Mouse (Mus musculus) testis, adult 2 months (tissue): ENCODE data around the gene Aff3.

ENCODE experiments used
- CTCF ChIP-seq: fragments of 200-500 bp; IDR thresholded peaks from 2 replicates; pipeline ENCODE4 v1.5.1; 2012; ENCODE audit warnings: low read depth, mild to moderate bottlenecking, inconsistent platforms, low read length, moderate library complexity; ENCODE audit not compliant: control insufficient read depth, insufficient read depth, insufficient replicate concordance
- POLR2A ChIP-seq: fragments of 200-500 bp; IDR thresholded peaks from 2 replicates; pipeline ENCODE4 v1.6.1; 2012; ENCODE audit warnings: low read depth, mild to moderate bottlenecking, inconsistent platforms, low read length, moderate library complexity; ENCODE audit not compliant: control insufficient read depth

DNA sequence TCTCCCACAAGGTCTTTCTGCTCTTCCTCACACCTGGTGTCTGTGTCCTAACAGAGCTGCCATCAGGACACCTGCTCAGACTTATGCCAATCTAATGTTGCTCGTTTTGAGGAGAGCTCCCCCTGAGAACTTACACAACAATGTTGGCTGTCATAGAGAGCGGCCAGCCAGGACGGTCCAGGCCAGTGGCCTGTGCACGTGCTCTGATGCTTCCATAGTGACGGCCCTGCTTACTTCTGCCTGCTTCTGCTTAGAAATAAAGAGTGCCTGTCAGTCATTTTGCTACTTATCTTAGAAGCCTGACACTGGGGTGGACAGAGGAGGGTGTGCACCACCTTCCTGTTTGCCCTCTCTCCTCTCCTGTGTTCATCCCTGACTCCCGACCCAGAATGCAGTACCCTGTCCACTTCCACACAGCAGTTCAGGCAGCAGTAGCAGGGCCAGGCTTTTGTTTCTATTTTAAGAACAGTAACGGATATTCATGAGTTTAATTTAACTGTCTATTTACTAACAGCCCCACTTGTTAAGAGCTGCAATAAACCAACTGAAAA lies 208.0 kb downstream of the Aff3 start:
- TF ChIP-seq CTCF (no peak), POLR2A (no peak)
